Mouse (Mus musculus): ENCODE results near the gene Retsat. TPM values are rescaled to one million over a fixed set of nuclear protein-coding genes. Genes with fewer than 3 reads are reported as not detected.

The Retsat gene
- polyA plus RNA-seq, 1 experiment from 2014 or later, result 7.0 TPM

GRCm38 (mm10) chr6:72610261-72610660, 12.0 kb downstream of the Retsat start:
- no peak overlapping the region for H3K27ac ChIP-seq (replicated peaks)
- no peak overlapping the region for H3K9ac ChIP-seq
- H3K4me1 ChIP-seq (replicated peaks), result peaks cover 21% of the 10 kb centered on the region
- no peak overlapping the region for H3K4me2 ChIP-seq
- no peaks in the 10 kb centered on the region for H3K9me3 ChIP-seq
- no peak overlapping the region for H3K4me3 ChIP-seq
- no peak for ATAC-seq (ENCODE audit: low FRiP score, low read depth)
- WGBS, result 88% methylated on average over 4 of the region's 4 CpGs
- no peaks in the 10 kb centered on the region for H3K27me3 ChIP-seq
- peaks cover 69% of the 10 kb centered on the region for H3K36me3 ChIP-seq

- no peak for ATAC-seq (ENCODE audit: low FRiP score, low read depth)
- Histone ChIP-seq H3K27me3 (no peaks in the 10 kb centered on the region), H3K9me3 (no peaks in the 10 kb centered on the region), H3K4me2 (peak overlapping the region; percentile 75), H3K4me3 (peak overlapping the region; percentile 64), H3K9ac (peak overlapping the region; percentile 19; the same call in 1 of the 2 replicates), H3K27ac (replicated peaks) (no peak overlapping the region), H3K4me1 (replicated peaks) (peaks cover 37% of the 10 kb centered on the region), H3K36me3 (peaks cover 32% of the 10 kb centered on the region)
- 80% methylated on average over 2 of the region's 2 CpGs for WGBS
Observed at GRCm38 (mm10) chr6:72615151-72615550, 16.9 kb downstream of the Retsat start.

- H3K9ac ChIP-seq, result peak overlapping the region; percentile 66
- H3K27ac ChIP-seq (replicated peaks), result peak overlapping the region; percentile 87
- H3K27me3 ChIP-seq, result no peaks in the 10 kb centered on the region
- peaks cover 37% of the 10 kb centered on the region for H3K4me1 ChIP-seq (replicated peaks)
- peak overlapping the region; percentile 64 for H3K4me3 ChIP-seq
- peak overlapping the region; percentile 75 for H3K4me2 ChIP-seq
- peaks cover 25% of the 10 kb centered on the region for H3K36me3 ChIP-seq
- no peaks in the 10 kb centered on the region for H3K9me3 ChIP-seq
- 0 out of 2 replicates have a peak, but pooled peaks have one; percentile 6 for ATAC-seq (ENCODE audit: low FRiP score, low read depth)
- WGBS, result 29% methylated on average over 25 of the region's 25 CpGs
Observed at GRCm38 (mm10) chr6:72615561-72616375, 17.5 kb downstream of the Retsat start.

- under 1% methylated on average over 40 of the region's 41 CpGs for WGBS
- Histone ChIP-seq H3K27ac (replicated peaks) (peak within 1 kb of the TSS; percentile 87), H3K36me3 (peaks cover 15% of the 10 kb centered on the region), H3K9ac (peak within 1 kb of the TSS; percentile 76), H3K27me3 (no peaks in the 10 kb centered on the region), H3K9me3 (no peaks in the 10 kb centered on the region), H3K4me3 (peak within 1 kb of the TSS; percentile 64), H3K4me1 (replicated peaks) (peaks cover 37% of the 10 kb centered on the region), H3K4me2 (peak within 1 kb of the TSS; percentile 75)
- peak; percentile 99 for ATAC-seq (ENCODE audit: low FRiP score, low read depth)
Observed at GRCm38 (mm10) chr6:72616643-72617288, 18.5 kb downstream of the Retsat start, which contains the start of gene Tgoln1. Tgoln1 (minus strand) TSS chr6:72617000.

GRCm38 (mm10) chr6:72619734-72620532, 21.7 kb downstream of the Retsat start:
- Histone ChIP-seq H3K4me2 (no peak overlapping the region), H3K9ac (no peak overlapping the region), H3K27me3 (no peaks in the 10 kb centered on the region), H3K4me3 (no peak overlapping the region), H3K27ac (replicated peaks) (no peak overlapping the region), H3K36me3 (no peaks in the 10 kb centered on the region), H3K9me3 (no peaks in the 10 kb centered on the region), H3K4me1 (replicated peaks) (peaks cover 19% of the 10 kb centered on the region)
- ATAC-seq (ENCODE audit: low FRiP score, low read depth), result no peak
- 57% methylated on average over 12 of the region's 12 CpGs for WGBS

GRCm38 (mm10) chr6:72620920-72621319, 22.6 kb downstream of the Retsat start:
- ATAC-seq (ENCODE audit: low FRiP score, low read depth), result no peak
- Histone ChIP-seq H3K4me2 (no peak overlapping the region), H3K9me3 (no peaks in the 10 kb centered on the region), H3K27me3 (no peaks in the 10 kb centered on the region), H3K9ac (no peak overlapping the region), H3K27ac (replicated peaks) (no peak overlapping the region), H3K36me3 (no peaks in the 10 kb centered on the region), H3K4me3 (no peak overlapping the region), H3K4me1 (replicated peaks) (peaks cover 9% of the 10 kb centered on the region)
- 88% methylated on average over 5 of the region's 5 CpGs for WGBS

GRCm38 (mm10) chr6:72622917-72623316, 24.6 kb downstream of the Retsat start:
- WGBS, result 37% methylated on average over 3 of the region's 3 CpGs

GRCm38 (mm10) chr6:72623661-72624402, 25.6 kb downstream of the Retsat start:
- no peak overlapping the region for H3K4me3 ChIP-seq
- ATAC-seq (ENCODE audit: low FRiP score, low read depth), result no peak
- H3K36me3 ChIP-seq, result no peaks in the 10 kb centered on the region
- no peak overlapping the region for H3K9ac ChIP-seq
- no peak overlapping the region for H3K27ac ChIP-seq (replicated peaks)
- no peaks in the 10 kb centered on the region for H3K4me1 ChIP-seq (replicated peaks)
- WGBS, result 93% methylated on average over 8 of the region's 8 CpGs
- H3K27me3 ChIP-seq, result no peaks in the 10 kb centered on the region
- no peak overlapping the region for H3K4me2 ChIP-seq
- H3K9me3 ChIP-seq, result no peaks in the 10 kb centered on the region

More at GRCm38 (mm10) chr6:72622917-72623316, 24.6 kb downstream of the Retsat start:
- H3K4me1 ChIP-seq (replicated peaks), result no peaks in the 10 kb centered on the region
- H3K4me2 ChIP-seq, result no peak overlapping the region
- H3K36me3 ChIP-seq, result no peaks in the 10 kb centered on the region
- ATAC-seq (ENCODE audit: low FRiP score, low read depth), result no peak
- no peaks in the 10 kb centered on the region for H3K27me3 ChIP-seq
- H3K9me3 ChIP-seq, result no peaks in the 10 kb centered on the region
- H3K9ac ChIP-seq, result no peak overlapping the region
- no peak overlapping the region for H3K4me3 ChIP-seq
- H3K27ac ChIP-seq (replicated peaks), result no peak overlapping the region

- Histone ChIP-seq H3K4me3 (no peak overlapping the region), H3K9ac (no peak overlapping the region), H3K27ac (replicated peaks) (no peak overlapping the region), H3K4me2 (no peak overlapping the region), H3K9me3 (no peaks in the 10 kb centered on the region), H3K27me3 (no peaks in the 10 kb centered on the region), H3K4me1 (replicated peaks) (no peaks in the 10 kb centered on the region), H3K36me3 (no peaks in the 10 kb centered on the region)
- 83% methylated on average over 7 of the region's 7 CpGs for WGBS
- ATAC-seq (ENCODE audit: low FRiP score, low read depth), result no peak
Observed at GRCm38 (mm10) chr6:72626391-72626790, 28.1 kb downstream of the Retsat start.

GRCm38 (mm10) chr6:72627276-72627675, 29.0 kb downstream of the Retsat start:
- Histone ChIP-seq H3K36me3 (no peaks in the 10 kb centered on the region), H3K27me3 (no peaks in the 10 kb centered on the region), H3K9me3 (no peaks in the 10 kb centered on the region), H3K27ac (replicated peaks) (no peak overlapping the region), H3K4me3 (no peak overlapping the region), H3K4me2 (no peak overlapping the region), H3K4me1 (replicated peaks) (no peaks in the 10 kb centered on the region), H3K9ac (no peak overlapping the region)
- WGBS, result 84% methylated on average over 16 of the region's 16 CpGs
- no peak for ATAC-seq (ENCODE audit: low FRiP score, low read depth)

- Histone ChIP-seq H3K4me1 (replicated peaks) (no peaks in the 10 kb centered on the region), H3K27me3 (no peaks in the 10 kb centered on the region), H3K9ac (no peak overlapping the region), H3K4me3 (no peak overlapping the region), H3K9me3 (no peaks in the 10 kb centered on the region), H3K27ac (replicated peaks) (no peak overlapping the region), H3K36me3 (no peaks in the 10 kb centered on the region), H3K4me2 (no peak overlapping the region)
- no peak for ATAC-seq (ENCODE audit: low FRiP score, low read depth)
- 85% methylated on average over 2 of the region's 2 CpGs for WGBS
Observed at GRCm38 (mm10) chr6:72630370-72630769, 32.1 kb downstream of the Retsat start.
